Mouse (Mus musculus) ES-Bruce4 (cell line): Measurements from ENCODE around the gene Card19.

Experiments
- CTCF ChIP-seq: IDR thresholded peaks from one replicate; pipeline ENCODE4 v1.8.1; 2011; ENCODE audit warnings: low read depth, low read length
- EP300 ChIP-seq: IDR thresholded peaks from 2 replicates; pipeline ENCODE4 v1.6.1; 2011; ENCODE audit warnings: low read depth, low read length; ENCODE audit not compliant: insufficient read depth
- POLR2A ChIP-seq: IDR thresholded peaks from one replicate; pipeline ENCODE4 v1.8.1; 2011; ENCODE audit warnings: low read length; ENCODE audit not compliant: insufficient read depth

- no peak for TF ChIP-seq CTCF
- TF ChIP-seq EP300: no peak
- no peak for TF ChIP-seq POLR2A
Measured at GRCm38 (mm10) chr13:49252113-49252512, 36.3 kb upstream of the Card19 start.
